Mouse (Mus musculus) CH12.LX (cell line): Measurements from ENCODE around the gene 2210408I21Rik.

Experiments used
- CHD2 ChIP-seq: IDR thresholded peaks from 2 replicates; pipeline ENCODE4 v1.6.1; 2011; ENCODE audit warnings: low read length, improper control_type of control experiment
- CTCF ChIP-seq, 2 experiments: IDR thresholded peaks in 1 of 2; conservative IDR thresholded peaks in 1 of 2; 2 replicates each; pipeline ENCODE4 v1.5.1; 2011 to 2012; ENCODE audit warnings: low read depth in 2 of 2, low read length in 2 of 2, improper control_type of control experiment in 1 of 2, inconsistent platforms in 1 of 2, mild to moderate bottlenecking in 1 of 2, moderate library complexity in 1 of 2
- EP300 ChIP-seq: IDR thresholded peaks from 2 replicates; pipeline ENCODE4 v1.6.1; 2011; ENCODE audit warnings: low read length, improper control_type of control experiment
- MAX ChIP-seq: IDR thresholded peaks from 2 replicates; pipeline ENCODE4 v1.6.1; 2011; ENCODE audit warnings: low read length, improper control_type of control experiment
- MYC ChIP-seq: IDR thresholded peaks from 2 replicates; pipeline ENCODE4 v1.6.1; 2011; ENCODE audit warnings: low read depth, mild to moderate bottlenecking, improper control_type of control experiment, low read length
- NRF1 ChIP-seq: IDR thresholded peaks from 2 replicates; pipeline ENCODE4 v1.6.1; 2014; ENCODE audit warnings: low read depth, mild to moderate bottlenecking, inconsistent platforms, low read length, improper control_type of control experiment, moderate library complexity
- POLR2A ChIP-seq: IDR thresholded peaks from 2 replicates; pipeline ENCODE4 v1.6.1; 2011; ENCODE audit warnings: low read depth, mild to moderate bottlenecking, improper control_type of control experiment, low read length
- POLR2AphosphoS2 ChIP-seq: IDR thresholded peaks from 2 replicates; pipeline ENCODE4 v1.6.1; 2011; ENCODE audit warnings: low read depth, low read length, improper control_type of control experiment
- SIN3A ChIP-seq: IDR thresholded peaks from 2 replicates; pipeline ENCODE4 v1.6.1; 2012; ENCODE audit warnings: low read length, improper control_type of control experiment, inconsistent platforms
- USF1 ChIP-seq: IDR thresholded peaks from 2 replicates; pipeline ENCODE4 v1.6.1; 2014; ENCODE audit warnings: low read depth, mild to moderate bottlenecking, inconsistent platforms, low read length, improper control_type of control experiment

- TF ChIP-seq EP300 (no peak), CTCF (conservative IDR thresholded peaks at IDR 0.05 in 1 of 2, IDR thresholded peaks at IDR 0.05 in 1 of 2; ENCODE audit: low read depth in 2 of 2, low read length in 2 of 2) (no peak), MYC (peak; percentile 44; the same call in 1 of the 2 replicates), CHD2 (no peak), NRF1 (no peak), USF1 (no peak), POLR2AphosphoS2 (no peak), SIN3A (no peak; the same call in 1 of the 2 replicates), MAX (no peak), POLR2A (no peak)
These were observed 261 bp downstream of the 2210408I21Rik start for GRCm38 (mm10) chr13:77135621-77135981.
